Mouse (Mus musculus): ENCODE measurements around the gene Cxcr4. TPM values are rescaled to one million over a fixed set of nuclear protein-coding genes. Genes with fewer than 3 reads are reported as not detected.

Gene Cxcr4
- polyA plus RNA-seq, 2 experiments = 2.4 to 9.3 TPM

- Histone ChIP-seq H3K27ac (no peak overlapping the region), H3K4me2 (ENCODE audit: low read depth) (no peak overlapping the region), H3K9ac (replicated peaks) (no peak overlapping the region), H3K4me1 (replicated peaks; ENCODE audit: control insufficient read depth in 2 of 2, insufficient read depth in 2 of 2, low read length in 1 of 2) (no peaks in the 10 kb centered on the region; a peak in 1 of 4 replicates), H3K27me3 (ENCODE audit: control insufficient read depth, insufficient read depth, low read length) (peaks cover under 1% of the 10 kb centered on the region; the same call in 1 of the 2 replicates), H3K9me3 (ENCODE audit: control insufficient read depth, low read length) (no peaks in the 10 kb centered on the region), H3K36me3 (replicated peaks; ENCODE audit: control insufficient read depth, insufficient read depth, low read depth) (no peaks in the 10 kb centered on the region), H3K4me3 (ENCODE audit: insufficient read depth in 1 of 2, low read depth in 2 of 2, low read length in 2 of 2) (no peak overlapping the region)
- TF ChIP-seq EP300 (IDR thresholded peaks at IDR 0.05; ENCODE audit: low read depth) = no peak
- no peak for TF ChIP-seq CTCF (IDR thresholded peaks at IDR 0.05; ENCODE audit: low read depth)
- no peak for ATAC-seq (ENCODE audit: insufficient read depth)
- no peak for DNase-seq (ENCODE audit: low read depth in 3 of 3, low spot score in 3 of 3)
- 80% methylated on average over 2 of the region's 2 CpGs for WGBS (ENCODE audit: insufficient replicate concordance)
These were observed 8.5 kb upstream of the Cxcr4 start for GRCm38 (mm10) chr1:128600549-128600948.

GRCm38 (mm10) chr1:128597209-128597782, 5.2 kb upstream of the Cxcr4 start:
- peaks cover 0 to 2% of the 10 kb centered on the region in 2 experiments; a peak in 2 of 4 replicates for H3K4me1 ChIP-seq (replicated peaks; ENCODE audit: control insufficient read depth in 2 of 2, insufficient read depth in 2 of 2, low read length in 1 of 2)
- no peak for DNase-seq (ENCODE audit: low read depth in 3 of 3, low spot score in 3 of 3)

GRCm38 (mm10) chr1:128595528-128595927, 3.4 kb upstream of the Cxcr4 start:
- Histone ChIP-seq H3K4me1 (replicated peaks; ENCODE audit: control insufficient read depth in 2 of 2, insufficient read depth in 2 of 2, low read length in 1 of 2) (peaks cover 0 to 2% of the 10 kb centered on the region in 2 experiments; a peak in 1 of 4 replicates), H3K27ac (no peak overlapping the region), H3K9ac (replicated peaks) (no peak overlapping the region), H3K36me3 (replicated peaks; ENCODE audit: control insufficient read depth, insufficient read depth, low read depth) (no peaks in the 10 kb centered on the region), H3K27me3 (ENCODE audit: control insufficient read depth, insufficient read depth, low read length) (peaks cover 40% of the 10 kb centered on the region), H3K9me3 (ENCODE audit: control insufficient read depth, low read length) (no peaks in the 10 kb centered on the region), H3K4me2 (ENCODE audit: low read depth) (no peak overlapping the region), H3K4me3 (ENCODE audit: insufficient read depth in 1 of 2, low read depth in 2 of 2, low read length in 2 of 2) (no peak overlapping the region)
- DNase-seq (ENCODE audit: low read depth in 3 of 3, low spot score in 3 of 3) (no peak), ATAC-seq (ENCODE audit: insufficient read depth) (no peak)
- no peak for TF ChIP-seq EP300 (IDR thresholded peaks at IDR 0.05; ENCODE audit: low read depth)
- TF ChIP-seq CTCF (IDR thresholded peaks at IDR 0.05; ENCODE audit: low read depth) = no peak
- WGBS (ENCODE audit: insufficient replicate concordance) = 30% methylated on average over 6 of the region's 6 CpGs

More at GRCm38 (mm10) chr1:128597209-128597782, 5.2 kb upstream of the Cxcr4 start:
- Histone ChIP-seq H3K27me3 (ENCODE audit: control insufficient read depth, insufficient read depth, low read length) (peaks cover 23% of the 10 kb centered on the region), H3K9ac (replicated peaks) (no peak overlapping the region), H3K4me2 (ENCODE audit: low read depth) (no peak overlapping the region), H3K36me3 (replicated peaks; ENCODE audit: control insufficient read depth, insufficient read depth, low read depth) (no peaks in the 10 kb centered on the region), H3K4me3 (ENCODE audit: insufficient read depth in 1 of 2, low read depth in 2 of 2, low read length in 2 of 2) (no peak overlapping the region), H3K27ac (no peak overlapping the region), H3K9me3 (ENCODE audit: control insufficient read depth, low read length) (no peaks in the 10 kb centered on the region)
- 38% methylated on average over 15 of the region's 15 CpGs for WGBS (ENCODE audit: insufficient replicate concordance)
- no peak for ATAC-seq (ENCODE audit: insufficient read depth)
- no peak for TF ChIP-seq CTCF (IDR thresholded peaks at IDR 0.05; ENCODE audit: low read depth)
- TF ChIP-seq EP300 (IDR thresholded peaks at IDR 0.05; ENCODE audit: low read depth) = no peak

- ATAC-seq (ENCODE audit: insufficient read depth) = no peak
- H3K9me3 ChIP-seq (ENCODE audit: control insufficient read depth, low read length) = no peaks in the 10 kb centered on the region
- no peak for TF ChIP-seq EP300 (IDR thresholded peaks at IDR 0.05; ENCODE audit: low read depth)
- TF ChIP-seq CTCF (IDR thresholded peaks at IDR 0.05; ENCODE audit: low read depth) = no peak
- H3K36me3 ChIP-seq (replicated peaks; ENCODE audit: control insufficient read depth, insufficient read depth, low read depth) = no peaks in the 10 kb centered on the region
- DNase-seq (ENCODE audit: low read depth in 3 of 3, low spot score in 3 of 3) = no peak
- no peak overlapping the region for H3K9ac ChIP-seq (replicated peaks)
- peaks cover 43% of the 10 kb centered on the region for H3K27me3 ChIP-seq (ENCODE audit: control insufficient read depth, insufficient read depth, low read length)
- 33% methylated on average over 3 of the region's 3 CpGs for WGBS (ENCODE audit: insufficient replicate concordance)
- H3K27ac ChIP-seq = no peak overlapping the region
- no peak overlapping the region for H3K4me2 ChIP-seq (ENCODE audit: low read depth)
- peaks cover 0 to 2% of the 10 kb centered on the region in 2 experiments; a peak in 1 of 4 replicates for H3K4me1 ChIP-seq (replicated peaks; ENCODE audit: control insufficient read depth in 2 of 2, insufficient read depth in 2 of 2, low read length in 1 of 2)
- no peak overlapping the region for H3K4me3 ChIP-seq (ENCODE audit: insufficient read depth in 1 of 2, low read depth in 2 of 2, low read length in 2 of 2)
These were observed 3.0 kb upstream of the Cxcr4 start for GRCm38 (mm10) chr1:128595105-128595420.

GRCm38 (mm10) chr1:128594353-128595104, 2.4 kb upstream of the Cxcr4 start:
- DNase-seq (ENCODE audit: low read depth in 3 of 3, low spot score in 3 of 3) (no peak), ATAC-seq (ENCODE audit: insufficient read depth) (no peak)
- H3K27ac ChIP-seq = no peak overlapping the region
- peaks cover 0 to 2% of the 10 kb centered on the region in 2 experiments; a peak in 1 of 4 replicates for H3K4me1 ChIP-seq (replicated peaks; ENCODE audit: control insufficient read depth in 2 of 2, insufficient read depth in 2 of 2, low read length in 1 of 2)
- peaks cover 48% of the 10 kb centered on the region for H3K27me3 ChIP-seq (ENCODE audit: control insufficient read depth, insufficient read depth, low read length)
- H3K4me3 ChIP-seq (ENCODE audit: insufficient read depth in 1 of 2, low read depth in 2 of 2, low read length in 2 of 2) = no peak overlapping the region
- no peak overlapping the region for H3K9ac ChIP-seq (replicated peaks)
- H3K4me2 ChIP-seq (ENCODE audit: low read depth) = no peak overlapping the region
- WGBS (ENCODE audit: insufficient replicate concordance) = 35% methylated on average over 12 of the region's 12 CpGs
- no peaks in the 10 kb centered on the region for H3K36me3 ChIP-seq (replicated peaks; ENCODE audit: control insufficient read depth, insufficient read depth, low read depth)
- no peak for TF ChIP-seq CTCF (IDR thresholded peaks at IDR 0.05; ENCODE audit: low read depth)
- no peak for TF ChIP-seq EP300 (IDR thresholded peaks at IDR 0.05; ENCODE audit: low read depth)
- H3K9me3 ChIP-seq (ENCODE audit: control insufficient read depth, low read length) = no peaks in the 10 kb centered on the region
